Mouse (Mus musculus): ENCODE measurements around the gene Dctn5.

Dctn5 gene

DNA sequence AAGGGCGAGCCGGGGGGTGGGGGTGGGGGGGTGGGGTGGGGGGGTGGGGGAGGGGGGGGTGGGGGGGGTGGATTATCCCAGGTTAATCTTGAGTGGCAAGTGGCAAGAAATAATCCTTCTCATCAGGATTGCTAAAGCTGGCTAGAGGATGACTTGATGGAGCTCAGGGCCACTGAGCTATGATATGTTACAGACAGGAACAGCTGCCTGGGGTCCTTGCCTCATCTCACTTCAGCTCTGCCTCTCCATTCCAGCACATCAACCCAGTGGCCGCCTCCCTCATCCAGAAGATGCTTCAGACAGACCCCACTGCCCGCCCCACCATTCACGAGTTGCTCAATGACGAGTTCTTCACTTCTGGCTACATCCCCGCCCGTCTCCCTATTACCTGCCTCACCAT, 30.9 kb downstream of the Dctn5 start:
- no peak for DNase-seq

DNA sequence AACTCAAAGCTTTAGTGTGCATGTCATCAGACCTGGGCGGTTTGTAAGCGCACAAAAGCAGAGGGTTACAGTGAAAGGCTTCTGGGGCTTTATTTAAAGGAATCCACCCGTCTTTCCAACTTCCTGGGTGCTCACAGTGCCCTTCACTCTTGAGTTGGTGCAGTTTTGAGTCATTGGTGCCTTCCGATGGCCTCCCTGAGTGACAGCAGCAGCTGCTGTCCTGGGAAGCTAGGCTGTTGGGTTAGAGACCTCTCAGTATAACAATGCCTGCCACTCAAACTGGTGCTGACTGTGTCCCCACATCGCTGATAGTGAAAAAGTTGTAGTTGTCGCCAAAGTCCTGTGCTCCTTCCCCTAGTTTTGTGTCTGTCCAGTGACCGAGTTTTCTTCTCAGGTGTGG, 34.4 kb downstream of the Dctn5 start:
- no peak for DNase-seq

DNA sequence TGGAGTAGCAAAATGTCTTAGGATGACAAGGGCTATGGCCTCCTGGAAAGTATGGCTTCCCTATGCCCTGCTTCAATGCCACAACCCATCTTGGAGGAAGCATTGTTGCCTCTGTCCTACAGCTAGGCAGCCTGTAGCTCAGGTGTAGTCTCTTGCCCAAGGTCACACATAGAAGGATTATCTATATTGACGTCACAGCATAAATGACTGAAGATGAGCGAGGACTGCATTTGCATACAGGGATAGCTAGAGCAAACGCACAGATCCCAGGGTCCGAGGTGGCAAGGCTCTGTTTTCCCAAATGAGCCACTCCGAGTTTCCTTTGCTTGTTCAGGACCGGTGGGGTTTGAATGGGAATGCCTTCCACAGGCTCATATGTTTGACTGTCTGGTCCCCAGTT, 37.9 kb downstream of the Dctn5 start:
- DNase-seq = no peak

DNA sequence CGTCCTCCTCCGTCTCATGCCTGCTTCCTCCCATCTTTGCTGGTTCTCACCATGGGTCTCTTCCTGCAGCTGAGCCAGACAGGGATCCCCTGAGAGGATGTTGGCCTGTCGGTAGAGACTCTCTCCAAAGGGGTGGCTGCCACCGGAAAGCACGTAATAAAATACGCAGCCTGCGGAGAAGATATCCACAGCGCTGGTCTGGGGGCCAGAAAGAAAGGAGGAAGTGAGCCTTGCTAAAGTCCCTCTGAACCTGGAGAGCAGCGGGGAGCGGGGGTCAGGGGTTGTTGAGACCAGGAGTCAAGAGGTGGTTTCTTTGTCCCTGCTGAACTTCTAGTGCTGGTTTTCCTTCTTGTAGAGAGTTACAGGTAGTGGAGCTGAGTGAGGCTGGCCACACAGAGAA, 38.8 kb downstream of the Dctn5 start:
- no peak for DNase-seq

DNA sequence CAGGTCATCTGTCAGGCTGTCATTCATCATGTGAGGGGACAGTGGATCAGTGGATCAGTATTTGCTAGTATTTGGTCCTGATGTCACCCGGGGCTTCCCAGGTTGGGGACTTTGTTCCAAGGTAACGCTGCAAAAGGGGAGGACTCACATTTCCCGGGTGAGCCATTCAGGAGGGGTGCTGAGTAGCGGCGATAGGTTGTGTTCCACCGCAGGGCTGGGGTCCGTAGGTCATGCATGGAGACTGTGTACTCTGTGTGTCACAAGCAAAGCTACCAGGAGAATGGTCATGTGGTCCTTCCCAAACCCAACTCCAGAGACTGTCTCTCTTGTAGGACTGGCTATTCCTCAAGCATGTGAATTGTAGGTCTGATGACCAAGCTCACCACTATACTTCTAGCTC, 47.9 kb downstream of the Dctn5 start:
- no peak for DNase-seq

DNA sequence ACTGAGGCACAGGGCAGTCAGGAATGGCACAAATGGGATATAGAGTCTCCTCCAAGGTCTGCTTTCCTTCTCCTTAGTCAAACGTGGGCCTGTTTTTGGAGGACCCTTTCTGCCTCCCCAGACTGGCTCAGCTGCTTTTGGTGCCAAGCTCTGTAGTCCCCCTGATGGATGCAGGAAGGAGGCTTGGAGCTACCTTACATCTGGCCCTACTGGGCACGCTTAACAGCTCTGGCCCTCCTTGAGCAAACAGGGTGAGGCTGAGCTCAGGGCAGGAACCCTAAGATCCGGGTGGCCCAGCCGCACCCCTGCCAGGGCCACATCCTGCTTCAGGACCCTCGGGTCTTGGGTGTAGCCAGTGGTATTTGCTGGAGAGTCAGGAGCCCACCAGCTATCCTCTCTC, 51.7 kb downstream of the Dctn5 start:
- no peak for DNase-seq

DNA sequence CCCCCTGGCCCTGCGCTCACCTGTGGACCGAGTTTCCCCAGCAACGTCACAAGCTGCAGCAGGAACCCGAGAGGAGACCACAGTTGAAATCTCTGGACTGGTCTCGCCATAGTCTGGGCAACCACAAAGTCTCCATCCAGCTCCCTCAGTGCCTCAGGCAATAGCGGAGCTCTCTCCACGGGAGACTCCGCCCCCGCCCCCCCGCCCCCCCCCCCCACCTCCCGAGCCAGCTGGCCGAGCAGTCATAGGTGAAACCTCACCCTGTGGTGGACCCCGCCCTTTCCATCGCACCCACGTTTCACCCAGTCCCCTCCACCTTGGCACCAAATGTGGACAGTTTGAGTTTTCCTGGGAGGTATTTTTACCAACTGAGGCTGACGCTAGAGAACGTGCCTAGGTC, 53.2 kb downstream of the Dctn5 start, which contains the start of gene Ern2:
Gene Ern2, minus strand, starts transcription at position 165 of the 400 bp plus-strand sequence.
- DNase-seq = no peak

DNA sequence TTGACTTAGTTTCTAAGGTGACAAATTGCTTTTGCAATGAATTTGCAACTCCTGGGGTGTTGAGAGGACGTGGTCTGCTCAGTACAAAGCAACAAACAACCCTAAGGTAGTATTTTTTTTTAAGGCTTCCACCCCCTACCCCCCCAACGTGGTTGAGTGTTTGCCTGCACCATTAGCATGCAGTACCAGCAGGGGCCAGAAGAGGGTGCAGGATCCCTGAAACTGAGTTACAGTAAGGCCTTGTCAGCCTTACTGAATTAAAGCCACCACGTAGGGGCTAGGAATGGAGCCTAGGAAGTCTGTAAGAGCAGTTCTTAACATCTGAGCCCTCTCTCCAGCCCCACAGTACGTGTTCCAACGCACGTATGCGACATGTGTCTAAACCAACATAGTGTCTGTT, 56.6 kb downstream of the Dctn5 start:
- DNase-seq = peak; percentile 50

DNA sequence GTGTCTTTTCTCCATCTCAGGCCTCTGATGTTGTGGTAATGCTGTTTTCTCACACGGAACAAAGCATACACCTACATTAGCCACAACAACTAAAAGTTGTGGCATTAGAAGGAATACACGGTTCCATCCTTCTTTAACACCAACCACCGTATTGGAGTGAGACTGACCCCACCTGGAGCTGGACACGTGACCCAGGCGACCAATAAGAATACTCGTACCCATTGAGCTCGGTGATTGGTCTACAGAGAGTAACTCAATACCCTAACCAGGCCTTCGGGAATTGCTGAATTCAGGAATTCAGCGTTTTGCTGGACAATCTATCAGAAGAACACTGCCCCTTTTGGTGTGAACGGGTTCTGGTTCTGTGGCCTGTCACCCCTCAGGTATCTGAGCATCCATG, 58.3 kb downstream of the Dctn5 start:
- no peak for DNase-seq

DNA sequence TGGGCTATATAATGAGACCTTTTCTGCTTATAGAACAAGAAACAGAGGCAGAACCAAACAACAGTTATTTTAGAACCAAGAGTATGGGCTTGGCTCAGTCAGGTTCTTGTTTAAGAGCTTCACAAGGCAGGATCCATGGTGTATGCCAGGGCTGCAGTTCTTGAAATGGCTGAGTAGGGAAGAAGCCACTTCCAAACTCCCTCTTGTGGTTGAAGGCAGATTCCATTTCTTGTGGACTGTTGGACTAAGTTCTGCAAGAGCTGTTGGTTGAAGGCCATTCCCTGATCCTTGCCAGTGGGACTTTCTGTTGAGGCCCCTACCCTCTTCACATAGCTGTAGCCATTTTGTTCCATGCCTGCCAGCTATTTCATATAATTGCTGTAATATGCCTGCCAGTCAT, 61.1 kb downstream of the Dctn5 start:
- no peak for DNase-seq

DNA sequence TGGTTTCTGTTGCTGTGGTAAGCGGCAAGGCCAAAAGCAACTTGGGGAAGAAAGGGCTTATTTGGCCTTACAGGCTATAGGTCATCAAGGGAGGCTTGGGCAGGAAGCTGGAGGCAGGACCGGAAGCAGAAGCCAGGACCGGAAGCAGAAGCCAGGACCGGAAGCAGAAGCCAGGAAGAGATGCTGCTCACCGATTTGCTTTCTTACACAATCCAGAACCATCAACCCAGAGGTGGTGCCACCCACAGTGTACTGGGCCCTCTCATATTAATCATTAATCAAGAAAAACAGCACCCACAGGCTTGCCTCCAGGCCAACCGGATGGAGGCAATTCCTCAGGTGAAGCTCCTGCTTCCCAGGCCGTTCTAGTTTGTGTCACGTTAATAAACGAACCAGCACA, 63.9 kb downstream of the Dctn5 start:
- no peak for DNase-seq

DNA sequence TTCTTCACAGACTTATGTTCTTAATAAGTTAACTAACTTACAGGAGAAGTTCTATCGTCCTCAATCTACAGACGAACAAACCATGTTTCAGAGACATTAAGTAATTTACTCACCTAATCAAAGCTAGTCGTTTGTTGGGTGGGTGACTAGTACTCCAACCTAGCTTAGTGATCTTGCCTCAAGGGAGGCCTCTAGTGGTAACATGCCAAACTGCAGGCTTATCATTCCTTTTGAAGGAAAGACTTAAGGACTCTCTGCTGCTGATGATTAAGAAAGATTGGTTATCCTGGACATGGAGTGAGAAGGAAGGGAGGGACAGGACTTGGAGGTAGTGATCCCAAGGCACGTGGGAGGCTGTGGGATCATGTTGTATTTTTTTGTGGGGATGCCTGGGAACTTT, 64.5 kb downstream of the Dctn5 start:
- peak; percentile 66 for DNase-seq

All from lung, postnatal 14 days (tissue).